Mouse (Mus musculus) naive thymus-derived CD4-positive, alpha-beta T cell, adult 5 months (primary cell): Measurements from ENCODE around the gene Rpl15. TPM values are rescaled to one million over a fixed set of nuclear protein-coding genes. Genes with fewer than 3 reads are reported as not detected.

Source experiments
- polyA plus RNA-seq: library from polyadenylated mRNA; unstranded; fragments of 100-300 nt; shearing (Covaris generic); gene quantifications from one replicate; pipeline ENCODE4 v1.2.1, GENCODE M21; 2017

Rpl15 gene
- polyA plus RNA-seq: 715 TPM

GRCm38 (mm10) chr14:18270529-18271441 lies at the start of gene Rpl15, which contains the start of gene Nkiras1:
TSS of gene Rpl15 (minus strand) at chr14:18271391.
TSS of gene Nkiras1 (plus strand) at chr14:18271136.

GRCm38 (mm10) chr14:18238750-18239731 lies 32.1 kb downstream of the Rpl15 start, which contains the start of gene Nr1d2:
TSS of gene Nr1d2 (minus strand) at chr14:18239127.

Other genes starting within 250 kb of the Rpl15 start
- 118 TPM for gene Nr1d2, start 32.3 kb downstream of the Rpl15 start, polyA plus RNA-seq
- gene Nkiras1, start 255 bp downstream of the Rpl15 start, polyA plus RNA-seq: 21.7 TPM
- gene Ube2e1, start 60.5 kb upstream of the Rpl15 start, polyA plus RNA-seq: 77.2 TPM